Mouse (Mus musculus): ENCODE data around the gene Cnrip1.

GRCm38 (mm10) chr11:17002739-17003373, 48.5 kb upstream of the Cnrip1 start:
- TF ChIP-seq CTCF (IDR thresholded peaks at IDR 0.05; ENCODE audit: extremely low read depth, insufficient read length, insufficient replicate concordance, low read depth, low read length), result no peak
- TF ChIP-seq POLR2A (IDR thresholded peaks at IDR 0.05; ENCODE audit: low read depth, low read length), result no peak
